Mouse (Mus musculus): ENCODE results near the gene Gm26602. TPM values are rescaled to one million over a fixed set of nuclear protein-coding genes. Genes with fewer than 3 reads are reported as not detected.
"Not testable (repeated sequence)": the region's sequence is repeated elsewhere in the genome, so short reads cannot be mapped to it uniquely, and the experiment has no call there.

Gene Gm26602
- polyA plus RNA-seq, 1 experiment from 2014 or later, result 6.7 TPM

GRCm38 (mm10) chr10:79950661-79951060 lies 40.0 kb downstream of the Gm26602 start:
- Histone ChIP-seq H3K27ac (replicated peaks; ENCODE audit: low read depth, low read length) (no peak overlapping the region), H3K27me3 (ENCODE audit: control insufficient read depth, insufficient read depth, low read length) (no peaks in the 10 kb centered on the region), H3K9me3 (ENCODE audit: control insufficient read depth, low read length) (no peaks in the 10 kb centered on the region), H3K4me1 (ENCODE audit: control insufficient read depth, insufficient read depth, low read length) (peaks cover 15% of the 10 kb centered on the region), H3K4me3 (ENCODE audit: low read depth, low read length) (no peak overlapping the region), H3K36me3 (ENCODE audit: control insufficient read depth, insufficient read depth, low read length) (peaks cover 17% of the 10 kb centered on the region), H3K4me2 (ENCODE audit: low read depth, severe bottlenecking) (no peak overlapping the region), H3K9ac (ENCODE audit: low read length) (no peak overlapping the region)
- 87% methylated on average over 18 of the region's 18 CpGs for WGBS
- DNase-seq (ENCODE audit: low spot score), result no peak
- no peak for ATAC-seq (ENCODE audit: insufficient number of reproducible peaks, low FRiP score, low TSS enrichment, low read depth)

- Histone ChIP-seq H3K4me2 (ENCODE audit: low read depth, severe bottlenecking) (no peak overlapping the region), H3K9ac (ENCODE audit: low read length) (no peak overlapping the region), H3K4me1 (ENCODE audit: control insufficient read depth, insufficient read depth, low read length) (peaks cover 7% of the 10 kb centered on the region; the same call in 1 of the 2 replicates), H3K4me3 (ENCODE audit: low read depth, low read length) (no peak overlapping the region), H3K27me3 (ENCODE audit: control insufficient read depth, insufficient read depth, low read length) (no peaks in the 10 kb centered on the region), H3K36me3 (ENCODE audit: control insufficient read depth, insufficient read depth, low read length) (peaks cover 16% of the 10 kb centered on the region), H3K9me3 (ENCODE audit: control insufficient read depth, low read length) (no peaks in the 10 kb centered on the region), H3K27ac (replicated peaks; ENCODE audit: low read depth, low read length) (0 out of 2 replicates have a peak overlapping the region, but pooled peaks have one; percentile 33)
- ATAC-seq (ENCODE audit: insufficient number of reproducible peaks, low FRiP score, low TSS enrichment, low read depth) (no peak), DNase-seq (ENCODE audit: low spot score) (no peak)
- 81% methylated on average over 6 of the region's 6 CpGs for whole genome bisulfite sequencing
Measured at GRCm38 (mm10) chr10:79953946-79954345, 43.3 kb downstream of the Gm26602 start.

GRCm38 (mm10) chr10:79955691-79956090 lies 45.0 kb downstream of the Gm26602 start:
- no peak overlapping the region for H3K4me2 ChIP-seq (ENCODE audit: low read depth, severe bottlenecking)
- H3K9me3 ChIP-seq (ENCODE audit: control insufficient read depth, low read length), result no peaks in the 10 kb centered on the region
- no peaks in the 10 kb centered on the region for H3K27me3 ChIP-seq (ENCODE audit: control insufficient read depth, insufficient read depth, low read length)
- peaks cover 9% of the 10 kb centered on the region for H3K36me3 ChIP-seq (ENCODE audit: control insufficient read depth, insufficient read depth, low read length)
- H3K27ac ChIP-seq (replicated peaks; ENCODE audit: low read depth, low read length), result no peak overlapping the region
- WGBS, result 55% methylated on average over 9 of the region's 9 CpGs
- DNase-seq (ENCODE audit: low spot score), result no peak
- H3K4me1 ChIP-seq (ENCODE audit: control insufficient read depth, insufficient read depth, low read length), result peaks cover 8% of the 10 kb centered on the region
- no peak for ATAC-seq (ENCODE audit: insufficient number of reproducible peaks, low FRiP score, low TSS enrichment, low read depth)
- H3K9ac ChIP-seq (ENCODE audit: low read length), result no peak overlapping the region
- no peak overlapping the region for H3K4me3 ChIP-seq (ENCODE audit: low read depth, low read length)

GRCm38 (mm10) chr10:79956643-79957154 lies 46.0 kb downstream of the Gm26602 start:
- Histone ChIP-seq H3K9ac (ENCODE audit: low read length) (no peak overlapping the region), H3K9me3 (ENCODE audit: control insufficient read depth, low read length) (no peaks in the 10 kb centered on the region), H3K4me2 (ENCODE audit: low read depth, severe bottlenecking) (no peak overlapping the region), H3K27me3 (ENCODE audit: control insufficient read depth, insufficient read depth, low read length) (no peaks in the 10 kb centered on the region), H3K4me1 (ENCODE audit: control insufficient read depth, insufficient read depth, low read length) (peaks cover 12% of the 10 kb centered on the region), H3K36me3 (ENCODE audit: control insufficient read depth, insufficient read depth, low read length) (peaks cover 3% of the 10 kb centered on the region; the same call in 1 of the 2 replicates), H3K4me3 (ENCODE audit: low read depth, low read length) (no peak overlapping the region), H3K27ac (replicated peaks; ENCODE audit: low read depth, low read length) (no peak overlapping the region)
- WGBS, result 27% methylated on average over 4 of the region's 4 CpGs
- ATAC-seq (ENCODE audit: insufficient number of reproducible peaks, low FRiP score, low TSS enrichment, low read depth) (no peak), DNase-seq (ENCODE audit: low spot score) (no peak)

- Histone ChIP-seq H3K9me3 (ENCODE audit: control insufficient read depth, low read length) (no peaks in the 10 kb centered on the region), H3K4me2 (ENCODE audit: low read depth, severe bottlenecking) (no peak overlapping the region), H3K9ac (ENCODE audit: low read length) (no peak overlapping the region), H3K27me3 (ENCODE audit: control insufficient read depth, insufficient read depth, low read length) (no peaks in the 10 kb centered on the region), H3K27ac (replicated peaks; ENCODE audit: low read depth, low read length) (no peak overlapping the region), H3K4me1 (ENCODE audit: control insufficient read depth, insufficient read depth, low read length) (peaks cover 12% of the 10 kb centered on the region), H3K4me3 (ENCODE audit: low read depth, low read length) (no peak overlapping the region), H3K36me3 (ENCODE audit: control insufficient read depth, insufficient read depth, low read length) (peaks cover 6% of the 10 kb centered on the region)
- no peak for ATAC-seq (ENCODE audit: insufficient number of reproducible peaks, low FRiP score, low TSS enrichment, low read depth)
- peak; percentile 85 for DNase-seq (ENCODE audit: low spot score)
- WGBS, result 8% methylated on average over 21 of the region's 21 CpGs
Measured at GRCm38 (mm10) chr10:79958140-79958816, 47.6 kb downstream of the Gm26602 start.

- DNase-seq (ENCODE audit: low spot score); H3K4me3 ChIP-seq (ENCODE audit: low read depth, low read length); H3K9me3 ChIP-seq (ENCODE audit: control insufficient read depth, low read length); H3K4me2 ChIP-seq (ENCODE audit: low read depth, severe bottlenecking); H3K27me3 ChIP-seq (ENCODE audit: control insufficient read depth, insufficient read depth, low read length); H3K27ac ChIP-seq (replicated peaks; ENCODE audit: low read depth, low read length); H3K9ac ChIP-seq (ENCODE audit: low read length); ATAC-seq (ENCODE audit: insufficient number of reproducible peaks, low FRiP score, low TSS enrichment, low read depth): not testable (repeated sequence)
- H3K4me1 ChIP-seq (ENCODE audit: control insufficient read depth, insufficient read depth, low read length), result peaks cover 12% of the 10 kb centered on the region
- peaks cover 10% of the 10 kb centered on the region for H3K36me3 ChIP-seq (ENCODE audit: control insufficient read depth, insufficient read depth, low read length)
- WGBS, result 35% methylated on average over 10 of the region's 10 CpGs
Measured at GRCm38 (mm10) chr10:79959412-79959811, 48.8 kb downstream of the Gm26602 start.

- H3K9me3 ChIP-seq (ENCODE audit: control insufficient read depth, low read length), result no peaks in the 10 kb centered on the region
- peaks cover 12% of the 10 kb centered on the region for H3K4me1 ChIP-seq (ENCODE audit: control insufficient read depth, insufficient read depth, low read length)
- H3K27me3 ChIP-seq (ENCODE audit: control insufficient read depth, insufficient read depth, low read length), result no peaks in the 10 kb centered on the region
- ATAC-seq (ENCODE audit: insufficient number of reproducible peaks, low FRiP score, low TSS enrichment, low read depth), result peak; percentile 94
- H3K4me3 ChIP-seq (ENCODE audit: low read depth, low read length), result peak within 1 kb of the TSS; percentile 99
- peaks cover 16% of the 10 kb centered on the region for H3K36me3 ChIP-seq (ENCODE audit: control insufficient read depth, insufficient read depth, low read length)
- peak within 1 kb of the TSS; percentile 68; the same call in 1 of the 2 replicates for H3K27ac ChIP-seq (replicated peaks; ENCODE audit: low read depth, low read length)
- H3K4me2 ChIP-seq (ENCODE audit: low read depth, severe bottlenecking), result peak within 1 kb of the TSS; percentile 83
- H3K9ac ChIP-seq (ENCODE audit: low read length), result peak within 1 kb of the TSS; percentile 85
- peak; percentile 100 for DNase-seq (ENCODE audit: low spot score)
- under 1% methylated on average over 61 of the region's 61 CpGs for WGBS
Measured at GRCm38 (mm10) chr10:79959847-79960601, 49.4 kb downstream of the Gm26602 start, which contains the start of gene Wdr18. Gene Wdr18 (plus strand): TSS chr10:79960152.
